Mouse (Mus musculus) liver, embryonic 12.5 days (tissue): ENCODE results near the gene Adgrb2. TPM values are rescaled to one million over a fixed set of nuclear protein-coding genes. Genes with fewer than 3 reads are reported as not detected.

ENCODE experiments used
- ATAC-seq: fragments of 200-750 bp; cut with Nextera tagmentation; 2 replicates; pipeline ENCODE4 v1.8.0; 2017; ENCODE audit warnings: moderate number of reproducible peaks, mild to moderate bottlenecking, moderate library complexity
- H3K27ac ChIP-seq: fragments of 300-500 bp; sonication (generic); 2 replicates; pipeline ENCODE4 v1.5.1; 2016; ENCODE audit warnings: mild to moderate bottlenecking
- H3K27me3 ChIP-seq: fragments of 300-500 bp; sonication (generic); replicated peaks from 2 replicates; pipeline ENCODE4 v1.6.1; 2016; ENCODE audit warnings: mild to moderate bottlenecking, moderate library complexity
- H3K36me3 ChIP-seq: fragments of 300-500 bp; sonication (generic); 2 replicates; pipeline ENCODE4 v1.6.1; 2016; ENCODE audit warnings: mild to moderate bottlenecking, moderate library complexity
- H3K4me1 ChIP-seq: fragments of 300-500 bp; sonication (generic); 2 replicates; pipeline ENCODE4 v1.6.1; 2016
- H3K4me2 ChIP-seq: fragments of 300-500 bp; sonication (generic); 2 replicates; pipeline ENCODE4 v1.6.1; 2016; ENCODE audit warnings: mild to moderate bottlenecking, moderate library complexity
- H3K4me3 ChIP-seq: fragments of 300-500 bp; sonication (generic); 2 replicates; pipeline ENCODE4 v1.5.1; 2016; ENCODE audit warnings: mild to moderate bottlenecking, moderate library complexity
- H3K9ac ChIP-seq: fragments of 300-500 bp; sonication (generic); 2 replicates; pipeline ENCODE4 v1.6.1; 2016; ENCODE audit warnings: mild to moderate bottlenecking, moderate library complexity
- H3K9me3 ChIP-seq: fragments of 300-500 bp; sonication (generic); replicated peaks from 2 replicates; pipeline ENCODE4 v1.6.1; 2016; ENCODE audit warnings: mild to moderate bottlenecking, moderate library complexity
- WGBS: fragments of 180-500 bp; shearing (Covaris S2); methylation state at CpG from one replicate; pipeline ENCODE4 v1.1.7; 2016; ENCODE audit not compliant: insufficient replicate concordance; 5-methylcytosine and 5-hydroxymethylcytosine counted together
- polyA plus RNA-seq: library from polyadenylated mRNA; unstranded; fragments of >200 nt; fragmentation: Nextera tagmentation; extraction: Ambion mirVana; gene quantifications from 2 replicates; pipeline ENCODE4 v1.2.1, GENCODE M21; 2016

Adgrb2 gene
- polyA plus RNA-seq, 1 experiment from 2014 or later = 0.17 TPM

DNA sequence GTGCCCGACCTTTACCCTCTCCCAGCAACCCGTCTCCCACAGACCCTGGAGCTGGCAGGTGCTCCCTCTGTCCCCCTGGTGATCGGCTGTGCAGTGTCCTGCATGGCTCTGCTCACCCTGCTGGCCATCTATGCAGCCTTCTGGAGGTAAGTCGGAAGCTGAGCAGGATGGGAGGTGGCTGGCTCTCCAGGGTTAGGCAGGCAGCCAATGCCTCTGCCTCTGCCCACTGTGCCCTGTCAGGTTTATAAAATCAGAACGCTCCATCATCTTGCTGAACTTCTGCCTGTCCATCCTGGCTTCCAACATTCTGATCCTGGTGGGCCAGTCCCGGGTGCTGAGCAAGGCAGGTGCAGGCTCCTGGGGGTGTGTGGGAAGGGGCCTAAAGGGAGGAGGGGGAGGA, 27.6 kb downstream of the Adgrb2 start:
- WGBS = 60% methylated on average over 6 of the region's 6 CpGs
- no peak for ATAC-seq
- peaks cover 92% of the 10 kb centered on the region for H3K27me3 ChIP-seq

DNA sequence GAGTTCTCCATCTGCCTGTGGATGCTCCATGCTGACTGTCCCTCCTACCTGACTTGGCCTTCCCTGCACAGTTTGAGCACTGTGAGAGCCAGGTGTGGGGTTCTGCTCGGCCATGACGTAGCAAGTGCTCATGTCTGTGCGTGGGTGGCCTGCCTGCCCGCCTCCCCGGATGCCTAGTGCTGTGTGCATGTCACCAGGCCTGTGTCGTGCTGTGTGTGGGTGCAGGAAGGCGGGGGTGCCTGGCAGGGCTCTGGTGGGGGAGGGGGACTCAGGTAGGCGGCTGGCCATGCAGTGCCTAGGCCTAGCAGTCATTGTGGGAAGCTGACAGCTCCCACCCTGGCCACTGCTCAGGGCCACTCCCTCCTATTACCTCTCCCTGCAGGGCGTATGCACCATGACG, 28.4 kb downstream of the Adgrb2 start:
- Histone ChIP-seq H3K4me3 (no peak overlapping the region), H3K27me3 (peaks cover 89% of the 10 kb centered on the region), H3K4me2 (no peak overlapping the region), H3K9ac (no peak overlapping the region), H3K9me3 (no peaks in the 10 kb centered on the region), H3K36me3 (no peaks in the 10 kb centered on the region), H3K27ac (no peak overlapping the region), H3K4me1 (no peaks in the 10 kb centered on the region)
- ATAC-seq = no peak
- 50% methylated on average over 10 of the region's 10 CpGs for WGBS

More for the DNA sequence above, 27.6 kb downstream of the Adgrb2 start:
- Histone ChIP-seq H3K4me3 (no peak overlapping the region), H3K4me2 (no peak overlapping the region), H3K36me3 (no peaks in the 10 kb centered on the region), H3K27ac (no peak overlapping the region), H3K9me3 (no peaks in the 10 kb centered on the region), H3K9ac (no peak overlapping the region), H3K4me1 (no peaks in the 10 kb centered on the region)

- 51% methylated on average over 4 of the region's 4 CpGs for WGBS
- peaks cover 84% of the 10 kb centered on the region for H3K27me3 ChIP-seq
Observed at GRCm38 (mm10) chr4:130016010-130016409, 31.3 kb downstream of the Adgrb2 start.

GRCm38 (mm10) chr4:130017036-130017674, 32.5 kb downstream of the Adgrb2 start:
- WGBS = 50% methylated on average over 18 of the region's 18 CpGs
- Histone ChIP-seq H3K4me3 (no peak overlapping the region), H3K27ac (no peak overlapping the region), H3K9me3 (no peaks in the 10 kb centered on the region), H3K4me2 (no peak overlapping the region), H3K9ac (no peak overlapping the region), H3K36me3 (no peaks in the 10 kb centered on the region), H3K4me1 (no peaks in the 10 kb centered on the region), H3K27me3 (peaks cover 73% of the 10 kb centered on the region)
- no peak for ATAC-seq

More at GRCm38 (mm10) chr4:130016010-130016409, 31.3 kb downstream of the Adgrb2 start:
- no peak for ATAC-seq
- Histone ChIP-seq H3K9me3 (no peaks in the 10 kb centered on the region), H3K4me3 (no peak overlapping the region), H3K4me1 (no peaks in the 10 kb centered on the region), H3K4me2 (no peak overlapping the region), H3K9ac (no peak overlapping the region), H3K27ac (no peak overlapping the region), H3K36me3 (no peaks in the 10 kb centered on the region)

GRCm38 (mm10) chr4:130022952-130023351, 38.3 kb downstream of the Adgrb2 start:
- 66% methylated on average over 8 of the region's 8 CpGs for WGBS
- no peaks in the 10 kb centered on the region for H3K36me3 ChIP-seq
- H3K9ac ChIP-seq = no peak overlapping the region
- no peak overlapping the region for H3K4me2 ChIP-seq
- no peak overlapping the region for H3K4me3 ChIP-seq
- no peak for ATAC-seq
- no peaks in the 10 kb centered on the region for H3K9me3 ChIP-seq
- no peak overlapping the region for H3K27ac ChIP-seq
- H3K4me1 ChIP-seq = no peaks in the 10 kb centered on the region
- peaks cover 35% of the 10 kb centered on the region for H3K27me3 ChIP-seq

DNA sequence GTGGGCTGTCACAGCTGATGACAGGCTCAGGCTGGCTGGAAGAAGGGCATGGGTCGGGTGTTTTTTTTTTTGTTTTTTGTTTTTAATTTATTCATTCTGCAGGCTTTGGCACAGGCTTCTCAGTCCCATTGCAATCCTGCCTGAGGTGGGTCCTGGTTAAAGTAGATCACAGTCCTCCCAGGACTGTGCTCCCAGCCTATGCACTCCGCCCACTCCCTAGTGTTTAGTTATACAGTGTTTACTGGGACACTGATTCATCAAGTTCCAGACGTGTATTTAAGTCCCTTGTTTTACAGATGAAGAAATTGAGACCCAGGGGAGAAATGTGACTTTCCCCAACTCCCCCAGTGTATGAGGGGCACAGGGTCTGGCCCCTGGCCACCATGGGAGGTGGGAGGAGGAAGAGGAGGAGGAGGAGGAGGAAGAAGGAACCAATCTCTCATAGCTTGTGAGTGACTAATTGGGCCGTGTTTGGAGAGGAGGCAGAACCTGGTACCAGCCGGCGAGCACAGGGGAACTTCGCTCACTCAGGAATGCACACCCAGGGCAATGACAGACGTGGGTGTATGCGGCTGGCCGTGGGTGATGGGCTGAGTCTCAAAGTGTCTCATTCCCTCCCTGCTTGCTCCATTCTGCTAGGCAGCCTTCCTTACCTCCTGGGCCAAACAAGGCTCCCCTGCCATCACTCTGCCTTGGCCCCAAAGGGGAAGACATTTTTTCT, 39.0 kb downstream of the Adgrb2 start:
- ATAC-seq = no peak
- WGBS = 61% methylated on average over 10 of the region's 10 CpGs
- no peak overlapping the region for H3K4me3 ChIP-seq
- peaks cover 34% of the 10 kb centered on the region for H3K27me3 ChIP-seq
- no peaks in the 10 kb centered on the region for H3K36me3 ChIP-seq
- H3K9me3 ChIP-seq = no peaks in the 10 kb centered on the region
- no peak overlapping the region for H3K4me2 ChIP-seq
- H3K27ac ChIP-seq = no peak overlapping the region
- H3K9ac ChIP-seq = no peak overlapping the region
- no peaks in the 10 kb centered on the region for H3K4me1 ChIP-seq

- H3K9me3 ChIP-seq = no peaks in the 10 kb centered on the region
- WGBS = 30% methylated on average over 8 of the region's 8 CpGs
- no peaks in the 10 kb centered on the region for H3K4me1 ChIP-seq
- no peak overlapping the region for H3K4me3 ChIP-seq
- no peak for ATAC-seq
- H3K9ac ChIP-seq = no peak overlapping the region
- no peak overlapping the region for H3K27ac ChIP-seq
- no peaks in the 10 kb centered on the region for H3K36me3 ChIP-seq
- H3K27me3 ChIP-seq = peaks cover 17% of the 10 kb centered on the region; the same call in 1 of the 2 replicates
- H3K4me2 ChIP-seq = no peak overlapping the region
Observed at GRCm38 (mm10) chr4:130025544-130025943, 40.9 kb downstream of the Adgrb2 start.

DNA sequence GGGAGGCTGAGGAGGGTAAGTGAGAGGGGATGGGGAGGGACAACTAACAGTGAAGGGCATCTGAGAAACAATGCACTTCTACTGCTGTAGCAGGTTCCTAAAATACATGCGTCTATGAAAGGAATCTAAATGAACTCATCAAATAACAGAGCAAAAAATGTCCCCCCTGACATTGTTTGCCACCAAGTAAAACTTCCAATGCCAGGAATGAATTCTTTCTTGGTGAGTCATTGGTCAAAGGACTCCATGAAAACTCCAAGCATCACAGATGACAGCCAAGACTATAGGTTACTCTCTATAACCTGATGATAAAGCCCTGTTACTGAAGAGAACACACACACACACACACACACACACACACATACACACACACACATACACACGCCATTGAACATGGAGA, 46.5 kb downstream of the Adgrb2 start:
- H3K36me3 ChIP-seq = no peaks in the 10 kb centered on the region
- no peak overlapping the region for H3K9ac ChIP-seq
- H3K4me2 ChIP-seq = no peak overlapping the region
- ATAC-seq = no peak
- H3K27me3 ChIP-seq = peaks cover 40% of the 10 kb centered on the region
- WGBS = 46% methylated on average over 2 of the region's 2 CpGs
- H3K4me3 ChIP-seq = no peak overlapping the region
- no peak overlapping the region for H3K27ac ChIP-seq
- H3K9me3 ChIP-seq = no peaks in the 10 kb centered on the region
- H3K4me1 ChIP-seq = no peaks in the 10 kb centered on the region

- H3K9ac ChIP-seq = no peak overlapping the region
- H3K27ac ChIP-seq = no peak overlapping the region
- WGBS = 53% methylated on average over 7 of the region's 7 CpGs
- no peak overlapping the region for H3K4me2 ChIP-seq
- peaks cover 8% of the 10 kb centered on the region; the same call in 1 of the 2 replicates for H3K4me1 ChIP-seq
- H3K36me3 ChIP-seq = no peaks in the 10 kb centered on the region
- no peaks in the 10 kb centered on the region for H3K9me3 ChIP-seq
- no peak for ATAC-seq
- no peak overlapping the region for H3K4me3 ChIP-seq
- H3K27me3 ChIP-seq = peaks cover 56% of the 10 kb centered on the region
Observed at GRCm38 (mm10) chr4:130033496-130033895, 48.8 kb downstream of the Adgrb2 start.

DNA sequence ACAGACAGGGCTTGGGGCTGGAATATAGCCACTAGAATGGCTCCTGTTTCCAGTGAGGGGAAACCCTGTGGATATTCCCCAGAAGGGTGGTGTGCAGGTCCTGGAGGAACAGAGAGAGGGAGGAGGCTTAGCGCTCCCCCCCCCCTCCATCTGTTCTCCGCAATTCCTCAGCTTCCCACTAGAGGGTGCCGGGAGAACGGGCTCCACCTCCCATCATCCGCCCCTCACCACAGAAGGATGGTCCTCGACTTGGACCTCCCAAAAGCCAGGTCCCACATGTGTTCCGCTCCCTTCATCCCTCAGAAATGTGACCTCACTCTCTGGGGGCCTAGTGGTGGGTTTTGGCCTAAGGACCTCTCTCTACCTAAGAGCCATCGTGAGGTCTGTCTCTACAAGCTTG, 51.4 kb downstream of the Adgrb2 start:
- no peak overlapping the region for H3K27ac ChIP-seq
- H3K36me3 ChIP-seq = no peaks in the 10 kb centered on the region
- H3K4me3 ChIP-seq = no peak overlapping the region
- no peak for ATAC-seq
- H3K27me3 ChIP-seq = peaks cover 68% of the 10 kb centered on the region
- H3K4me1 ChIP-seq = peaks cover 8% of the 10 kb centered on the region; the same call in 1 of the 2 replicates
- no peak overlapping the region for H3K4me2 ChIP-seq
- no peak overlapping the region for H3K9ac ChIP-seq
- WGBS = 3% methylated on average over 8 of the region's 8 CpGs
- no peaks in the 10 kb centered on the region for H3K9me3 ChIP-seq

DNA sequence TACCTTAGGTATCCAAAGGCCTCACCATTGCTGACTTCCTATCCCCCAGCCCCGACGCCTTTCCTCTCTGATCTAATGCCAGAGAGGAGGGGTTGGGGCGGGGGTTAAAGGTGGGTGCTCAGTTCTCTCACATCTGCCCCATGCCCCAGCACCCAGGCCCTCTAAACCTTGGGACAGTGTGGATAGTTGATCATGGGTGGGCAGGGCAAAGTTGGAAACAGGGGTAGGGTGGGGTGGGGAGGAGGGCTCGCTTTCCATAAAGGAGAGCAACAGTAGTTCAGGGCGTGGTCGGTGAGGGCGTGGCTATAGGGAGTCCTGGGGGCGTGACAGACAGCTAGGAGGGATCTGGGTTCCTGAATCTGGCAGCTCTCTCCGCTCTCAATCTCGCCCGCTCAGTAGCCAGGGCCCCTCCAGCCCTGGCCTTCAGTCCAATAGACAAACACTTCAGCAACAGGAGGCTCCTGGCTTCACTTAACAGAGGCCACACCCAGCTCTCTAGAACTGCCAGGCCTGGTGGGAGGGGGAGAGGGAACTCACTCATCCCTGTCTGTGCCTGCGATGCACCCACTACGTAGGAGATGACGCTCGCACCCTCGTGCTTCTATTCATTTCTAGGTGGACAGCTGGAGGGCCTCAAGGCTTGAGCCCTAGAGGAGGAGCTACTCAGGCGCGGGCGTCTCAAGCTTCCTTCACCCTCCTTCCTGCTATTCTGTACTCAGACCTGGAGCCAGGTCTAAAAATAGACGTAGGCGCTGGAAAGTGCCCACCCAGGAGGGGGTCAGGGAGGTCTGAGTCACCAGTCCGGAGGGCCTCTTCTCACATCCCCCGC, 52.1 kb downstream of the Adgrb2 start:
- ATAC-seq = no peak
- peaks cover 69% of the 10 kb centered on the region for H3K27me3 ChIP-seq
- no peak overlapping the region for H3K4me3 ChIP-seq

GRCm38 (mm10) chr4:130039351-130039750, 54.7 kb downstream of the Adgrb2 start:
- H3K4me2 ChIP-seq = no peak overlapping the region
- ATAC-seq = no peak
- H3K27me3 ChIP-seq = peaks cover 68% of the 10 kb centered on the region
- H3K4me3 ChIP-seq = no peak overlapping the region
- no peaks in the 10 kb centered on the region for H3K9me3 ChIP-seq
- H3K9ac ChIP-seq = no peak overlapping the region
- no peaks in the 10 kb centered on the region for H3K36me3 ChIP-seq
- peaks cover 8% of the 10 kb centered on the region; the same call in 1 of the 2 replicates for H3K4me1 ChIP-seq
- 44% methylated on average over 5 of the region's 5 CpGs for WGBS
- no peak overlapping the region for H3K27ac ChIP-seq

More for the DNA sequence above, 52.1 kb downstream of the Adgrb2 start:
- H3K9ac ChIP-seq = no peak overlapping the region
- no peak overlapping the region for H3K4me2 ChIP-seq
- H3K36me3 ChIP-seq = no peaks in the 10 kb centered on the region
- H3K27ac ChIP-seq = no peak overlapping the region
- H3K9me3 ChIP-seq = no peaks in the 10 kb centered on the region
- H3K4me1 ChIP-seq = peaks cover 8% of the 10 kb centered on the region; the same call in 1 of the 2 replicates
- WGBS = 14% methylated on average over 22 of the region's 23 CpGs
